Mouse (Mus musculus) MEL (cell line): ENCODE data around the gene Hmbs.

ENCODE experiments used
- CTCF ChIP-seq, 3 experiments: IDR thresholded peaks in 2 of 3; conservative IDR thresholded peaks in 1 of 3; 2 replicates each; pipeline ENCODE4 v1.5.1; 2011 to 2012; ENCODE audit warnings: low read length in 3 of 3, low read depth in 2 of 3, mild to moderate bottlenecking in 2 of 3, improper control_type of control experiment in 1 of 3, inconsistent platforms in 1 of 3, mixed read lengths in 1 of 3, moderate library complexity in 1 of 3; ENCODE audit not compliant: control insufficient read depth in 1 of 3, insufficient read depth in 1 of 3, poor library complexity in 1 of 3, severe bottlenecking in 1 of 3
- EP300 ChIP-seq, 2 experiments: IDR thresholded peaks; 2 replicates each; pipeline ENCODE4 v1.6.1; 2011; ENCODE audit warnings: improper control_type of control experiment in 2 of 2, low read length in 2 of 2, low read depth in 1 of 2, mild to moderate bottlenecking in 1 of 2
- MAX ChIP-seq: IDR thresholded peaks from 2 replicates; pipeline ENCODE4 v1.6.1; 2011; ENCODE audit warnings: low read length, improper control_type of control experiment
- MAZ ChIP-seq: IDR thresholded peaks from 2 replicates; pipeline ENCODE4 v1.6.1; 2012; ENCODE audit warnings: low read depth, mild to moderate bottlenecking, inconsistent platforms, low read length, improper control_type of control experiment
- NELFE ChIP-seq: IDR thresholded peaks from 2 replicates; pipeline ENCODE4 v1.6.1; 2011; ENCODE audit warnings: low read depth, low read length, improper control_type of control experiment
- POLR2A ChIP-seq, 2 experiments: IDR thresholded peaks; 2 replicates each; pipeline ENCODE4 v1.6.1; 2011 to 2012; ENCODE audit warnings: low read length in 2 of 2, mild to moderate bottlenecking in 2 of 2, control low read depth in 1 of 2, improper control_type of control experiment in 1 of 2, low read depth in 1 of 2, moderate library complexity in 1 of 2; ENCODE audit not compliant: control insufficient read depth in 1 of 2, insufficient read depth in 1 of 2, poor library complexity in 1 of 2
- SIN3A ChIP-seq: IDR thresholded peaks from 2 replicates; pipeline ENCODE4 v1.6.1; 2012; ENCODE audit warnings: low read length, improper control_type of control experiment, inconsistent platforms
- TAL1 ChIP-seq: IDR thresholded peaks from 2 replicates; pipeline ENCODE4 v1.6.1; 2012; ENCODE audit warnings: mild to moderate bottlenecking, inconsistent platforms, low read length, moderate library complexity, mixed read lengths
- TCF12 ChIP-seq: IDR thresholded peaks from 2 replicates; pipeline ENCODE4 v1.6.1; 2014; ENCODE audit warnings: low read depth, mild to moderate bottlenecking, inconsistent platforms, low read length, improper control_type of control experiment, moderate library complexity
- USF1 ChIP-seq: IDR thresholded peaks from 2 replicates; pipeline ENCODE4 v1.6.1; 2014; ENCODE audit warnings: low read depth, mild to moderate bottlenecking, inconsistent platforms, low read length, improper control_type of control experiment, moderate library complexity
- ZNF384 ChIP-seq: IDR thresholded peaks from 2 replicates; pipeline ENCODE4 v1.6.1; 2012; ENCODE audit warnings: low read depth, mild to moderate bottlenecking, inconsistent platforms, low read length, improper control_type of control experiment

DNA sequence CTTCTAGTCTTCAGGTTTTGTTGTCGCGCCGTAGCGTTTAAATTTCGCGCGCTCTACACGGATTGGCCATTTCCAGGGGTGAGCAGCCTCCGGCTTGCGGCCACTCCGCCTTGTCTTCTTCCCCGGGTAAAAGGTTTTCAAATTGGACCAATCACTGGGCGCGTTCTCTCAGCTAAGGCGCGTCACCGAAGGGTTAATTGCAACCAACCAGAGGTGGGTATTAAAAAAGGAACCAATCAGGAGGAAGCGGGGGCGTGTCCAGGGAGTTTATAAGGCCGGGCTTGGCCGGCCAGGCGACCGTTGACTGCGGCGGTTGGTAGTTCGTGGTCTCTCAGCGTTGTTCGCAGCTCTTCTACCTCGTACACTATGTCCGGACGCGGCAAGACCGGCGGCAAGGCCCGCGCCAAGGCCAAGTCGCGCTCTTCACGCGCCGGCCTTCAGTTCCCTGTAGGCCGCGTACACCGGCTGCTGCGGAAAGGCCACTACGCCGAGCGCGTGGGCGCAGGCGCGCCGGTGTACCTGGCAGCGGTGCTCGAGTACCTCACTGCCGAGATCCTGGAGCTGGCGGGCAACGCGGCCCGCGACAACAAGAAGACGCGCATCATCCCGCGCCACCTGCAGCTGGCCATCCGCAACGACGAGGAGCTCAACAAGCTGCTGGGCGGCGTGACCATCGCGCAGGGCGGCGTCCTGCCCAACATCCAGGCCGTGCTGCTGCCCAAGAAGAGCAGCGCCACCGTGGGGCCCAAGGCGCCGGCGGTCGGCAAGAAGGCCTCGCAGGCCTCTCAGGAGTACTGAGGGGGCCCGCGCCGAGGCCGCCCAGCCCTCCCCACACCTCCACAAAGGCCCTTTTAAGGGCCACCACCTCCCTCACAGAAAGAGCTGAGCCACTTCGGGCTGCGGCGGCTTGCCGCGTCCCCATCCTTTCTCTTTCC lies 9.4 kb downstream of the Hmbs start, which contains the start of gene H2afx:
- TF ChIP-seq NELFE = peak; percentile 100
- no peak for TF ChIP-seq MAZ
- no peak for TF ChIP-seq TAL1
- TF ChIP-seq ZNF384 = no peak
- TF ChIP-seq TCF12 = peak; percentile 62
- TF ChIP-seq CTCF (IDR thresholded peaks at IDR 0.05 in 2 of 3, conservative IDR thresholded peaks at IDR 0.05 in 1 of 3; ENCODE audit: control insufficient read depth in 1 of 3, insufficient read depth in 1 of 3, low read depth in 2 of 3, low read length in 3 of 3, poor library complexity in 1 of 3, severe bottlenecking in 1 of 3) = peak in 1 of 3 experiments; percentile 27; a peak in 1 of 6 replicates
- peak; percentile 33; the same call in 1 of the 2 replicates for TF ChIP-seq MAX
- peak in 1 of 2 experiments; percentile 71; a peak in 1 of 4 replicates for TF ChIP-seq EP300 (IDR thresholded peaks at IDR 0.05; ENCODE audit: low read depth in 1 of 2, low read length in 2 of 2)
- TF ChIP-seq POLR2A (IDR thresholded peaks at IDR 0.05; ENCODE audit: control insufficient read depth in 1 of 2, insufficient read depth in 1 of 2, low read depth in 1 of 2, low read length in 2 of 2, poor library complexity in 1 of 2) = peak; percentile 100
- TF ChIP-seq USF1 = no peak
- peak; percentile 87; the same call in 1 of the 2 replicates for TF ChIP-seq SIN3A
